Mouse (Mus musculus) ES-Bruce4 (cell line): ENCODE measurements around the gene Eme1.

ENCODE experiments used
- CTCF ChIP-seq: IDR thresholded peaks from one replicate; pipeline ENCODE4 v1.8.1; 2011; ENCODE audit warnings: low read depth, low read length
- EP300 ChIP-seq: IDR thresholded peaks from 2 replicates; pipeline ENCODE4 v1.6.1; 2011; ENCODE audit warnings: low read depth, low read length; ENCODE audit not compliant: insufficient read depth
- POLR2A ChIP-seq: IDR thresholded peaks from one replicate; pipeline ENCODE4 v1.8.1; 2011; ENCODE audit warnings: low read length; ENCODE audit not compliant: insufficient read depth

- TF ChIP-seq POLR2A (no peak), CTCF (no peak), EP300 (no peak)
These were observed 42.7 kb downstream of the Eme1 start for GRCm38 (mm10) chr11:94610744-94611740.
